Mouse (Mus musculus): ENCODE results near the gene Ccdc159. TPM values are rescaled to one million over a fixed set of nuclear protein-coding genes. Genes with fewer than 3 reads are reported as not detected.
A peak's percentile ranks its signal among the peaks of the same experiment; 100 is the strongest.

Gene Ccdc159
- total RNA-seq, 2 experiments from 2014 or later: 1.8 to 2.8 TPM

DNA sequence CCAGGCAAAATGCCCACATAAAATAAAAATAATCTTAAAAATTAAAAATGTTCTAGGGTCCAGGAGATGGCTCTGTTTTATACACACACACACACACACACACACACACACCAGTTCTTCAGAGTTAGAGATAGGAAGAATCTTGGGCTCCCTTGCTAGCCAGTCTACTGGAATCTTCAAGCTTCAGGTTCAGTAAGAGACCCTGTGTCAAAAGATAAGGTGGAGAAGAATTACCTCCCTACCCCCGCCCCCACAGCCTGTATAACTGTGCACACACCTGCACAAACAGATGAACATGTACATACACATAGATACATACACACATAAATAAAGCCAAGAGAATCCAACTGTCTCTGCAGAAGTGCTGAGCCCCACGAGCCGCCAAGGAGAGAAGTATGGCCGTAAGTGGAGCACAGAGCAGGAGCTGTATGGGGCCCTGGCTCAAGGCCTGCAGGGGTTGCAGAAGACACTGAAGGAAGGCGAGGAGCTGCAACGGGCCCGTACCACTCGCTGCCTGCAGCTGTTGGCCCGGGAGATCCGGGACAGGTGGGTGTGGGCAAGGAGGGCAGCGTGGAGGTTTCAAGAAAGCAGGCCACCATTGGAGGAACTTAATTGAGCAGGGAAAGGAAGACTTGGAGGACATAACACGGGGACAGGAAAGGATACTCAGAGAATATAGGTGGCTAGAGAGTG is 5.3 kb downstream of the Ccdc159 start:
- intact Hi-C loops (cut with DNase I): no loop called here
- DNase-seq (ENCODE audit: low spot score): no peak

DNA sequence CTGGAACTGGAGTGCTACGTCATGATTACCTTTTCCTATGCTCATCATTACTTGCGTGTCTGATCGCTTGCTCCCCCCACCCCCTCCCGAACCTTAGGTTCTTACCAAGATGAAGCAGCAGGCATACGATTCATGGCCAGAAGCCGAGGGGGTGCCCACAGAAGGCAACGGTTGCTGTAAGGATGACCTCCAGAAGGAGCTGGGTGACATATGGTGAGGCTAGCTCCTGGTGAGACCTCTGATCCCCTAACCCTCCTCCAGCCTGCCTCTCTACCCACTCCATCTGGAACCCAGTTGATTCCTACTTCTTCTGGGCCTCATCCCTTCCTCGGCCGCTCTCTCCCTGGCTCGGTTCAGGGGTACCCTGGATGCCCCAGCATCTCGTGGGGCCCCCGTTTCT is 6.8 kb downstream of the Ccdc159 start:
- intact Hi-C loops (cut with DNase I): no loop called here
- DNase-seq (ENCODE audit: low spot score): no peak

DNA sequence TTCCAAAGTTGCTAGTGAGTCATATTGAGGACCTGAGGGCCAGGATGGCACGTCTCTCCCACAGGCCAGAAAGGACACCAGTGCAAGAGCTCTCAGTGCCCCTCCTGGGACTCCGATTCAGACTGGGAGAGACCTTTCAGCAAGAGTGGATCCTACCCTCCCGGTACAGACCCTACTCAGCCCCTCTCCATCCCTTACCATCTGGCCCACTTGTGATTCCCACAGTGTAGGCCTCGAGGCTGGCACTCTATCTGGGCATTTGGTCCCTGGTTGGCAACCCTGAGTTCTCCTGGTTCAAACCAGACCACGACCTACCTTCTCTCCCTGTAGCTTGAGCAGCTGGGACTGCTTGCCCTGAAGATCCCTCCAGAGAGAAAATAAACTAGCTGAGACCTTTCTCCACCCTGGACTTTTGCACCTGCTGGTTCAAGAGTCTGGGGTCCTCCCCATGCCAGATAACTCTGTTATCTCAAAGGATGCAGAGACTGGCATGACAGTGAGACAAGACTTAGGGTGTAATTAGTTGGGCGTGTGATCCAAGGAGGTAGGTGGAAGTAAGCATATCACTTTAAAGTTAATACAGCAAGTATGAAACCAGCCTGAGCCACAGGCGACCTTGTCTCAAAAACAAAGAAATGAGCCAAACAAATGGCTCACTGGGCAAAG is 8.3 kb downstream of the Ccdc159 start:
- intact Hi-C loops (cut with DNase I): no loop called here
- DNase-seq (ENCODE audit: low spot score): no peak

DNA sequence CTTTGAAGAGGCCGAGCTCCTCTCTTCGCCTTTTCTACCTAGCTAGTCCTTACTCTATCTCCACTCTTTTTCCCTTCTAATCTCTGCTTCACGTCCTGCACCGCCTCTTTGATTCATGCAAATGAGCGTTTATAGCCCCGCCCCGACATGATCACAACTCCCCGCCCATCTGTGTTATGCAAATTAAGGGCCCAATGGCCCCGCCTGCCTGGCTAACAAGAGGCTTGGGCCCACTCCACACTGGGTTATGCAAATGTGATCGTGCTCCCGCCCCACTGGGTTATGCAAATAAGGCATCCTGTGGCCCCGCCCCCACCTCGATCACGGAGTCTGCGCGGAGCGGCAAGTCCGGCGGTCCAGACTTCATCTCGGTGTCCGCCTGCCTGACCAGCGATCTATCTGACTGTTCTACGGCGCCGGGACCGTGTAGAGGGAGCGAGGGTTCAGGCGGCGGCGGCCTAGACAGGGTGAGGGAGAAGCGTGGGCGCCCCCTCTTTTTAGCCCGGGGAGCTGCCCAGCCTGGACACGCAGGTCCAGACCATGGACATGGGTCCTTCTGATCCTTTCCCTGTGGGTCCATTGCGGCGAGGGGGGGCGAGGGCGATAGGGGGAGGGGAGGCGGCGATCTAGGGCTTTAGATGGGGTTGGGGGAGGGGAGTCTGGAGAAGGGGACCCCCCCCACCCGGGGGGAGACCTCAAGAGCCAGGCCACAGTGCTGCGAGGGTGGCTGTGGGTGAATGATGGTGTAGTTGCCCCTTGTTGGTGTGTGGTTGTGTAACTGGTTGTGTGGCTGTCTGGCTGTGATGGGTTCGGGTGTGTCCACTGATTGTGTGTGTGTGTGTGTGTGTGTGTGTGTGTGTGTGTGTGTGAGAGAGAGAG is 9.7 kb downstream of the Ccdc159 start, which contains the start of gene Plppr2:
Gene Plppr2 (plus strand): TSS at position 342 of the 879 bp plus-strand sequence.
- DNase-seq (ENCODE audit: low spot score): peak; percentile 91
- intact Hi-C loops (cut with DNase I): no loop called here

DNA sequence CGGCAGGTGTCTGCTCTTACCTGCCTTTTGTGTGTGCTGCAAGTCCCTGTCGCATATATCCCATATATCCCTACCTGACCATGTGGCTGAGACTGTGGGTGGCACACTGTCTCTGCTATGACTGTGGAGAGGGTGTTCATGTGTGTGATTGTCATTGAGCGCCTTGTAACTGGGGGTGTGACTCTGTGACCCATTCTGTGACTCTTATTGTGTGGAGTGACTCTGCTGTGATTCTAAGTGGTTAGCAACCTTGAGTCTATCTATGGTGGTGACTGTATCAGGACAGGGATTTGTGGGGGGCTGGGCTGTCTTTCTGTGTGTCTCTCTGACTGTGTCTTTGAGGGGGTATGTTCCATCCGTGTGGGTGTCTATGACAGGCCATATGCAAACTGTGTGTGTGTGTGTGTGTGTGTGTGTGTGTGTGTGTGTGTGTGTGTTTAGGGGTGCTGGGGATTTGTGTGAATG is 10.5 kb downstream of the Ccdc159 start:
- DNase-seq (ENCODE audit: low spot score): no peak
- intact Hi-C loops (cut with DNase I): no loop called here

DNA sequence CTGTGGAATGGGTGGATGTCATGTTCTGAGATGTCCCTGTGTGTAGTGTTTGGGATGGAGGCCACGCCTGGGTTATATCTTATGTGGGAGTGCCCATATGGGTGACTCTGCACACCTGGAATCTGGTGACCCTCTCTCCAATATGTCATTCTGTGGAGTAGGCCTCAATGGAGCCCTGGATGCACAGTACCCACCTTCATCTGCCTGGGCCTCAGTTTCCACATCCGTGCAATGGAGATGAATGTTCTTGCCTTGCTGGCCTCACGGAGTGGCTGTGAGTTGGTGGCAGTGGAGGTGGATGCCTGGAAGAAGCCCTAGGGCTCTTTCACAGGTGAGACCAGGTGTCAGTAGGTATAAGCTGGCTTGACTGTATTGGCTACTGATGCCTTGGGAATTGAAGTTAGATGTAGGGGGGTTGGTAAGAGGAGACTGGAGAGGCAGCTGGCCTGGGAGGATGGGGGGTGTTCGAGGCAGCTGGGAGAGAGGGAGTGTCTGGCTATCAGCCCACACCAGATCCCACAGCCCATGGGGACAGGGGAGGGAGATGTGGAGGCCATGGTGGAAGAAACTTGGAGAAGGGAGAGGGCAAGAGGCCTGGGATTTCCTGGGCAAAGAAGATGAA is 11.1 kb downstream of the Ccdc159 start:
- DNase-seq (ENCODE audit: low spot score): no peak
- intact Hi-C loops (cut with DNase I): no loop called here

DNA sequence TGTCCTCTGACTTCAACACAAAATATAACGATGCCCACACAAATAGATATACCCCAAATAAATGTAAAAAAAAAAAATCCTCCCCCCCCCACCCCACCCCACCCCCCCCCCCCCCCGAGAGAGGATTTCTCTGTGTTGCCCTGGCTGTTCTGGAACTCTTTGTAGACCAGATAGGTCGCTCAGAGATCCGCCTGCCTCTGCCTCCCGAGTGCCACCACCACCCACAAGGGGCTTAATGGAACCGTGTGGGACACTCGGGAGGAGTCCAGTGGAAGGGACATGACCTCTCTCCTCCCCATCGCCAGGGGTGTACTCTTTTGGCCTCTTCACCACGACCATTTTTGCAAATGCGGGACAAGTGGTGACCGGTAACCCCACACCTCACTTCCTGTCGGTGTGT is 15.8 kb downstream of the Ccdc159 start:
- intact Hi-C loops (cut with DNase I): no loop called here
- DNase-seq (ENCODE audit: low spot score): no peak

DNA sequence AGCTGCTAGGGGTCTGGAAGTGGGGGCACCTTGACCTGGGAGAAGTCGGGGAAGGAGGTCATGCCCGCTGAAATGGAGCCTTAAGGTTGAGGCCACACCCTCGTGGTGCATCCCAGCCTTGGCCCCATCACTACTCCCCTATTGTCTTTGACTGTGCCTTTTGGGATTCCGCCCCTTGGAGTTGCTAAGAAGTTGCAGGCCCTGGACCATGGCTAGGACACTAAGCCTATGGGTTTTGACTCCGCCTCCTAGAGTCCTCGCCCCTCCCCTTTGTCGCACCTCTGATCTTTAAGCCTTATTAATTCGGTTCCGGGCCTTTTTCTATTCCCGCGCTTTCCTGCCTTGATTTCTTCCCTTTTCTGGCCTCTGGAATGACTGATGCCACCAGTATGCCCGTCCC is 16.4 kb downstream of the Ccdc159 start:
- intact Hi-C loops (cut with DNase I): no loop called here
- DNase-seq (ENCODE audit: low spot score): no peak

DNA sequence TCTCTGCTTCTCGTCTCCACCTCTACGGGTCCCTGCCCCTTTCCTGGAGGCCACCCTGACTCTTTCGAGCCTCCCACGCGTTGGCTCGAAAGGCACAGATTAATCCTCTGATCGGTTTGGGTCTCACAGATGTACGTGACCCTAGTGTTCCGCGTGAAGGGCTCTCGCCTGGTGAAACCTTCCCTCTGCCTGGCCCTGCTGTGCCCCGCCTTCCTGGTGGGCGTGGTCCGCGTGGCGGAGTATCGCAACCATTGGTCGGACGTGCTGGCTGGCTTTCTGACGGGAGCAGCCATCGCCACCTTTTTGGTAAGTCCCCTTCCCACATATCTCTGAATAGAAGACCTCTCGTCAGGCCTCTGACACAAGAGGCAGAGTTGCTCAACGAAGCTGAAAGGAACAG is 17.0 kb downstream of the Ccdc159 start:
- intact Hi-C loops (cut with DNase I): no loop called here

DNA sequence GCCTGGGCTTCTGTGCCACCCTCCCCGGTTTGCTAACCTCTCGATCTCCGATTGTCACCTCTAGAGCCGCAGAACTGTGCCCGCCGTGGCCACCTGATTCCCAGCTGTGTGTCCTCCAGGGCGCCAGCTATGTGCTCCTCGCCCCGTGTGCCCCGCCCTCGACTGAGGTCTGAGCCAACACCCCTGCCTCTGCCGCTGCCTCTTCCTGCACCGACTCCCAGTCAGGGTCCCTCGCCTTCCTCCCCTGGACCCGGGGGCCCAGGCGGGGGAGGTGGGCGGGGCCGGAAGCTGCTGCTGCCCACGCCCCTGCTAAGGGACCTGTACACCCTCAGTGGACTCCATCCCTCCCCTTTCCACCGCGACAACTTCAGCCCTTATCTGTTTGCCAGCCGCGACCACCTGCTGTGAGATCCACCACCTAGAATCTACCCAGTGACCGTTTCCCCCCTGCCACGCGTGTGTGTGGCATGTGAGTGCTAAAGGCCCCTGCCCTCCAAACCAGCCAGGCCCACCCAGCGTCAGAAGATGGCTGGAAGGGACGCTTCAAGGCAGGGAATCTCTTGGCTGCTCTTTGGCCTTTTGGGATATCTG is 20.4 kb downstream of the Ccdc159 start:
- intact Hi-C loops (cut with DNase I): no loop called here
- no peak for DNase-seq (ENCODE audit: low spot score)

More for the DNA sequence above, 17.0 kb downstream of the Ccdc159 start:
- no peak for DNase-seq (ENCODE audit: low spot score)

DNA sequence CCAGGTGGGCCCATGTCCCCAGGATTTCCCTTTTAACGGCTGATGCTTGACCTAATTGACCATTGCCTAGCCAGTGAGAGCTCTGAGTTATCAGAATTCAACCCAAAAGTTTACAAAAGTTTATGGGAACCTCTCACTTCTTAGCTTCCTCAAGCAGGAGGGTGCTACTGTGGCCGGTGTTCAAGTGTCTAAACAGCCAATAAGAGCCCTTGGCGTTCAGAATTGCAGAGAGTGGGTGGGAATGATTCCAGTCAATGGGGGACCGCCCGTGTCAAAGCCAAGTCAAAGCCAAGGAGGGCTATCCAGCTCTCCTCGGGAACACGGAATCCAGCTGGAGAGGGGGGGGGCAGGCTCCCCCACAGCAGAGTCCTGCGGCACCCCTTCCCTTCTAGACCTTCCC is 20.9 kb downstream of the Ccdc159 start:
- no peak for DNase-seq (ENCODE audit: low spot score)
- intact Hi-C loops (cut with DNase I): no loop called here

DNA sequence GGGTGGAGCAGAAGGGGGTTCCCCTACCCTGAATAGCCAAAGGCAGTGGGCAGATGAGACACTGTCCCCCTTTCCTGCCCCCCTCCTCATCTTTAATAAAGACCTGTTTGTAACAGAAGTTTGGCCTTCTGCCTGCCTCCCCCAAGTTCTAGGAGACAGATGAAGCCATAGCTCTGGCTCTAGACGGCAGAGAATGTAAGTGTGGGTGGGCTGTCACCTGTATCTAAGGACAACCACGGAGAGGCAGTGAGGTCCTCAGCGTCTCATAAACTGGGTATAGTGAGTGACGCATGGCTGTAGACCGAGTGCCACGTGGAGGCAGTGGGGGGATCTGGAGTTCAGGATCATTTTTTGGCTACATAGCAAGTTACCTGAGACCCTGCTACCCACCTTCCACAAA is 21.5 kb downstream of the Ccdc159 start:
- intact Hi-C loops (cut with DNase I): no loop called here

DNA sequence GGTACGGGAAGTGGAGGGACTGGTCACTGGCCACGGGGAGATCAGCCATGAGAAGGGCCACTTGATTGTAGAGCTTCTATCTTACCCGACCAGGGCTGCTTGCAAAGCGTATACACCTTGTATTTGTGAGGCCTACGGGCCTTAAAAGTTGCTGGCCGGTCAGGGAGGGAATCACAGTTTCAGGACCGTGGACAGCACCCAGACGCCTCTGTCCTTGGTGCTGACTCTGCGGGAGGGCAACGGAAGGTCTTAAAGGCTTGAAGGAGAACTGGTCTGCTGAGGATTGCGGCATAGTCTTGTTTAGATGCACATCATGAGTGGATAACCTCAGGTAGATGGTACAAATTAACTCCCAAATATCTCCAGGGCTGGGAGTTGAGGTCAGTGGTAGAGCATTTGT is 23.1 kb downstream of the Ccdc159 start:
- DNase-seq (ENCODE audit: low spot score): no peak
- intact Hi-C loops (cut with DNase I): no loop called here

More for the DNA sequence above, 21.5 kb downstream of the Ccdc159 start:
- DNase-seq (ENCODE audit: low spot score): no peak

DNA sequence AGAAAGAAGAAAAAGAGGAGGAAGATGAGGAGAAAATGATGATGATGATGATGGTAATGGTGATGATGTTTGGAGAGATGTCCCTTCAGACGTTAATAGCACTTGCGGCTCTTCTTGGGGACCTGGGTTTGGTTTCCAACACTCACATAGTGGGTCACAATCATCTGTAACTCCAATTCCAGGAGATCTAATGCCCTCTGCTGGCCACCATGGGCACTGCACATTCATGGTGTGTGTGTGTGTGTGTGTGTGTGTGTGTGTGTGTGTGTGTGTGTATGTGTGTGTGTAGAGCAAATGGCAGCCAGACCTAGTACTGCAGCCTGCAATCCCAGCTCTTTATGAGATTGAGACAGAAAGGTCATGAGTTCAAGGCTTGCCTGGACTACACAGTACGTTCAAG is 24.7 kb downstream of the Ccdc159 start:
- DNase-seq (ENCODE audit: low spot score): no peak
- intact Hi-C loops (cut with DNase I): no loop called here

DNA sequence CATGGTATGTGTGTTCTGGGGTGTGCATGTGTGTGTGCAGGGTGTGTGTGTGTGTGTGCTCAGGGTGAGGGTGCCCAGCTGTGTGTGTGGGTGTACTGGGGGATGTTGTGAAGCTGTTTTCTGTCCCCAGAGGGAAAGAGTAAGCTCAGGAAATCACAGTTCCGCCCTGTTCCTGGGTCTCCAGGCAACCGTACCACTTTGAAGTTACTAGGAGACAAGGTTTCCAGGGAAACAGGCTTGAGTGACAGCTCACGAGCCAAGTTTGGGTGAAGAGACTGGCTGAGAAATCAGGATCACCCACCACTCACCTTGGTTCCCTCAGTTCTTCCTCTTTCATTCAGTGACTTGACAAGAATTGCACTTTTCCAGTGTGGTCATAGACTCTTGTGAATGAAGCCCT is 26.3 kb downstream of the Ccdc159 start:
- intact Hi-C loops (cut with DNase I): no loop called here

DNA sequence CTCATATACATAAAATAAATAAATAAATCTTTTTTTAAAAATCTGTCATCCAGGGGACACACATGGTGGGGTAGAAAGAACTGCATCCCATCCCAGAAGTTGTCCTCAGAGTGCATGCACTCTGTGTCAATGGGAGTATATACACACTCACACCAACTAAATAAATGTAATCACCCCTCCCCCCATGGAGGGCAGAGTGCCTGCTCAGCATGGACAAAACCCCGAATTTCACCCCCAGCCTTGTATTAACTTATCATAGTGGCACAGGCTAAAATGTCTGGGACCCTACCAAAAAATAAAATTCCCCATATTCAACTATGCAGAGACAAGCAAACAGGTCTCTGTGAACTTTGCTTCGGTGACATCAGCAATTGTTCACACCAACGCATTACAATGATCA is 27.4 kb downstream of the Ccdc159 start:
- DNase-seq (ENCODE audit: low spot score): no peak
- intact Hi-C loops (cut with DNase I): no loop called here

More for the DNA sequence above, 26.3 kb downstream of the Ccdc159 start:
- no peak for DNase-seq (ENCODE audit: low spot score)

DNA sequence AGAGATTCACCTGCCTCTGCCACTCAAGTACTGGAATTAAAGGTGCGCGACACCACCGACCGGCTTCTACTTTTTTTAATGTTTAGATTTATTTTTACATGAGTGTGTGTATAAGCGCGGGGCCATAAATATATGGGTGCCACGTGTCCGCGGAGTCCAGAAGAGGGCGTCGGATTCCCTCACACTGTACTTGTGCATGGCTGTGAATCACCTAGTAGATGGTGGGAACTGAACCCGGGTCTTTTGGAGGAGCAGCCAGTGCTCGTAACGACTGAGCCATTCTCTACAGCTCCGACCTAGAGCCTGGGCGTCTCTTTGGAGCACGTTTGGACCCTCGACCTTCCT is 27.9 kb downstream of the Ccdc159 start:
- no peak for DNase-seq (ENCODE audit: low spot score)
- intact Hi-C loops (cut with DNase I): no loop called here

DNA sequence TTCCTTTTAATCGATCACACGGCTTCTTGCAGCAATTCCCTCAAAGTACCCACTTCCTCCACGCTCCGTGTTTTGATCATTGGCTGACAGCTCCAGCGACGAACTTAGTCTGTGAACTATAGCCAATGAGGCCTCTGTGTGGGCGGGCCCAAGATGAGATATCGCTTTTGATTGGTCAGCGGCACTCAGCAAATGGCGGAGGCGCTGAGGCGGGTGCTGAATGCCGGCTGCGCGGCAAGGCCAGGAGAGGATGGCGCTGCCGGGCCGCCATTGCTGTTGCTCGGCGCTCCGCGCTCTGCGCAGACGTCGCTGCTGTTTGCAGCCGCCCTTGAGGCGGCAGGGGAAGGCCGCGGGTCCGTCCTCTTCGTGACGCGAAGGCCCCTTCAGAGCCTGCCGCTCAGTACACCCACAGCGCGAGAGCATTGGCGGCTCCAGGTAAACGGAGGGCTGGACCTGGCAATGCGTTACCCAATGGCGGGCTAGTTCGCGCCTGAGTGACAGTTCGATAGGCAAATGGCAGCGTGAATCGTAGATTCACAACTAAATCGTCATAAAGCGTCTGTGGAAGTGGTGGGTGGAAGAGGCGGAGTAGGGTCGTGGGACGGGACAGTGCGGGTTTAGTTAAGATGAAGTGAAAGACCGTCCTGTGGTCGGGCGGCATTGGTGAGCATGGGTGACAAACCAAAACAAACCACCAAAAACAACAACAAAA is 28.5 kb downstream of the Ccdc159 start, which contains the start of gene Swsap1:
Gene Swsap1 (plus strand): TSS at position 186 of the 712 bp plus-strand sequence.
- intact Hi-C loops (cut with DNase I): loop anchor here (2.0 kb wide), 1 partner anchor 47 kb away; the partner anchor contains the start of genes Ccdc151 and Prkcsh
- peak; percentile 97 for DNase-seq (ENCODE audit: low spot score)

DNA sequence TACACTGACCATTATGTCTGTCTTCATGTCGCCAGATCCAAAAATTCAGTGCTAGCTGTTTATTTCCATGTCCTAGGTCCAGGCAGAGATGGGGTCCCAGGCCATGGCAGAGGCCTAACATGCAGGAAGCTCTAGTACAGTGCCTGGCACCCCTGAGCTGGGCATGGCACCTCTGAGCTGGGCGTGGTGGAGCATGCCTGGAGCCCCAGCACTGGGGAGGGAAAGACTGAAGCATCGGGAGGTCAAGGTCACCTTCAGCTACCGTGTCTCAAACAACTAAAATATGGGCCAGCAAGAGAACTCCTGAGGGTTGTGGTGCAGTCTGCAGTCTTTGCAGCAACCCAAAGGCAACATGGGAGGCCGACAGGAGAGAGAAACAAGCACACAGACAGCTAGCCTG is 31.1 kb downstream of the Ccdc159 start:
- intact Hi-C loops (cut with DNase I): no loop called here
- DNase-seq (ENCODE audit: low spot score): no peak
